Mouse (Mus musculus): ENCODE measurements around the gene Prtn3. TPM values are rescaled to one million over a fixed set of nuclear protein-coding genes. Genes with fewer than 3 reads are reported as not detected.
A peak's percentile ranks its signal among the peaks of the same experiment; 100 is the strongest.

Prtn3 gene
- polyA plus RNA-seq, 1 experiment: not detected

DNA sequence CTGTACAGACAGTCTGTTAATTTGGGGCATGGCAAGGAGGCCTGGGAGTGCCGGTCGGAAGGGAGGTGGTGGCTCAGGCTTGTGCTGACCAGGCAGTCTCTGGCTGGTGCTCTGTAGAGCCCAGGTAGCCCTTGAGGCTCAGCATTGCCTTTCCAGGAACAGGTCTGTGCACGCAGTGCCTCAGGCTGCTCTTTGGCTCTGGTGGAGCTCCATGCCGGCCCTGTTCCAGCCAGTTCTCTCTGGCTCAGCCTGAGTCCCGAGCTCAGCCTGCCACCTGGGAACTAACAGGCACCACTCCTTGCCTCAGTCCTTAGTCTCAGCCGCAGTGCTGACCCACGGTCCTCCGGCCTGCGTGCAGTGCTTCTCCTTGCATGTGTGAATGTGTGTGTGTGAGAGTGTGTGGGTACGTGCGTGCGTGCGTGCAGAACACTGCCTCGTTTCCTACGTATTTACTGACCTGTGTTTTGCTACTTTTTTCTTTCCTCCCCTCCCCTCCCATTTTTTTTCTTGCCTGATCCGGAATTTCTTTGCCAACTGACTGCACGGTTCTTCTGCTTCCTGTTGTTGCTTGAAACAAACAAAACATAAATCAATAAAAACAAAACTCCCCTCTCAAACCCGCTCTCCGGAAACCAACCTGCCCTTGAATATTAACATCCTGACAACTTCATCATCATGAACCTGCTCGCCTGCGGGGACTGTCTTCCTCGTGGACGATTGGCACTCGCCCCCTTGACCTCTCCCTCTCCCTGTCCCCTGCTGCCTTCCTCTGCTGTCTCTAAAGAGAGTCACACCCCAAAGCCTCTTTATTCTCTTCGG is 12.8 kb upstream of the Prtn3 start:
- no peak overlapping the region for H3K4me3 ChIP-seq (ENCODE audit: insufficient read depth, low read length)
- TF ChIP-seq CTCF (IDR thresholded peaks at IDR 0.05; ENCODE audit: low read depth, low read length): no peak
- no peak for TF ChIP-seq POLR2A (IDR thresholded peaks at IDR 0.05; ENCODE audit: borderline replicate concordance, low read depth, low read length)
- H3K27ac ChIP-seq (ENCODE audit: insufficient read depth, low read depth, low read length): no peak overlapping the region
- peaks cover 9% of the 10 kb centered on the region for H3K4me1 ChIP-seq (ENCODE audit: control insufficient read depth, insufficient read depth, low read length)

DNA sequence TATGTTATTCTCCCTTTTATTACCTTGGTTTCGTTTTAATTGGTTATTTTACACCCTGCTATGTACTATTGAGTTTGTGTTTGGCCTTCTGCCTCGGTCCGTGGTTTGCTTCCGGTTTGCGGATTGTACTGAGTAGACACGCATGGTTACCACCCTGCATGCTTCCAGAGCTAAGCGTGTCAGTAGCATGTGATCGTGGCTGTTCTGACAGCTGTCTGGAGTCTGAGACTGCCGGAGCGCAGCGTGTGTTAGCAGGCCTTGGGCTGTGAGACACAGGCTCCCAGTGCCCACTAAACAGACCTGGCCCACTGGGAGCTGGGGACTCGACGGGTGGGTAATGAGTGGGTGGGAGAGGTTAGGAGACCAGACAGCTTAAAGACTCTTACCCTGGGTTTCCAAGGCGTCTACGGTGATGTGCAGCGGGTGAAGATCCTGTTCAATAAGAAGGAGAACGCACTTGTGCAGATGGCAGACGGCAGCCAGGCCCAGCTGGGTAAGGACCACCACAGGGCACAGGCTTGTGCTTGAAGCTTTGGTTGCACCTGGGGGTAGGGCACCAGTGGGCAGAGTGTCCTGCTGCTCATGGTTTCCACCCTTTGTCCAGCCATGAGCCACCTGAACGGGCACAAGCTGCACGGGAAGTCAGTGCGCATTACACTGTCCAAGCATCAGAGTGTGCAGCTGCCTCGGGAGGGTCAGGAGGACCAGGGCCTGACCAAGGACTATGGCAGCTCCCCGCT is 12.1 kb upstream of the Prtn3 start:
- H3K4me1 ChIP-seq (ENCODE audit: control insufficient read depth, insufficient read depth, low read length): peaks cover 9% of the 10 kb centered on the region
- no peak overlapping the region for H3K27ac ChIP-seq (ENCODE audit: insufficient read depth, low read depth, low read length)
- TF ChIP-seq POLR2A (IDR thresholded peaks at IDR 0.05; ENCODE audit: borderline replicate concordance, low read depth, low read length): no peak
- TF ChIP-seq CTCF (IDR thresholded peaks at IDR 0.05; ENCODE audit: low read depth, low read length): no peak
- H3K4me3 ChIP-seq (ENCODE audit: insufficient read depth, low read length): no peak overlapping the region

DNA sequence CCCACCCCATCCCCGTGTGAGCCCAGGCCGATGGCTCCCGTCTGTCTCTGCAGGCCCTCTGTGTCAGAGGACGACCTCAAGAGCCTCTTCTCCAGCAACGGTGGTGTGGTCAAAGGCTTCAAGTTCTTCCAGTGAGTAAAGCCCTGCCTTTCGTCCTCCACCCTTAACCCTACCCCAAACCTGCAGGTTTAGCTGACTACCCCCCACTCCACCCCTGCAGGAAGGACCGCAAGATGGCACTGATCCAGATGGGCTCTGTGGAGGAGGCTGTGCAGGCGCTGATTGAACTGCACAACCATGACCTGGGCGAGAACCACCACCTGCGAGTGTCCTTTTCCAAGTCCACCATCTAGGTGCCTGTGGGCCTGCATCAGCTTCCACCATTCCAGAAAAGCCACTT is 11.4 kb upstream of the Prtn3 start:
- Histone ChIP-seq H3K4me1 (ENCODE audit: control insufficient read depth, insufficient read depth, low read length) (peaks cover 7% of the 10 kb centered on the region), H3K27ac (ENCODE audit: insufficient read depth, low read depth, low read length) (no peak overlapping the region), H3K4me3 (ENCODE audit: insufficient read depth, low read length) (no peak overlapping the region)
- no peak for TF ChIP-seq POLR2A (IDR thresholded peaks at IDR 0.05; ENCODE audit: borderline replicate concordance, low read depth, low read length)
- no peak for TF ChIP-seq CTCF (IDR thresholded peaks at IDR 0.05; ENCODE audit: low read depth, low read length)

DNA sequence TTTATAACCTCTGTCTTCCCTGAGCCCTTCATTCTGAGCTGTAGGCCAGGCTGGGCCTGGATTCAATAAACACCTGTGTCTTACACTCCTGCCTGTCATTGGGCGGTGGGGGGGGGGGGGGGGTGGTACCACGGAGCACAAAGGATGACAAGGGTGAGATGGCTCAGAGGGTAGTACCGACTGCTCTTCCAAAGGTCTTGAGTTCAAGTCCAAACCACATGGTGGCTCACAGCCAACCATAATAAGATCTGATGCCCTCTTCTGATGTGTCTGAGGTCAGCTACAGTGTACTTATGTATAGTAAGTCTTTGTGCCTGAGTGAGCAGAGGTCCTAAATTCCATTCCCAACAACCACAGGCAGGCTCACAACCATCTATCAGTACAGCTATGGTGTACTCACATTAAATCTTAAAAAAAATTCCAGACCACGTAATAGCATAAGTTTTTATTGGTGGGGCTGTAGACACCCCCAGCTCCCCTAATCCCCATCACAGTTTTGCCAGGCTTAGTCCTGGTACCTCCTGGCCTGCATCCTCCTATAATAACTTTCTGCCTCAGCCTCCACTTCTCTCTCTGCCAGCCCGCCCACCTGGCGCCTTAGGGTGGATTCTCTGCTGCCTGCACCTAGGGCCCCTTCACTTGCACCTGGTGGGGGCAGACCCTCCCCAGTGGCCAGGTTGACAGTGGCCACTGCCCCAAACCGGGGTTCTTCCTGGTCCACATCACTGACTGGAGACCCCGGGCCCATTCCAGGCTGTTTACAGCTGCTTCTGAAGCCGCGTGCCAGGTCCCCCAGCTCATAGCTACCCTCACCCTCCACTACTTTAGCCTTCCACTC is 9.7 kb upstream of the Prtn3 start:
- H3K4me3 ChIP-seq (ENCODE audit: insufficient read depth, low read length): no peak overlapping the region
- H3K27ac ChIP-seq (ENCODE audit: insufficient read depth, low read depth, low read length): no peak overlapping the region
- no peaks in the 10 kb centered on the region for H3K4me1 ChIP-seq (ENCODE audit: control insufficient read depth, insufficient read depth, low read length)
- TF ChIP-seq POLR2A (IDR thresholded peaks at IDR 0.05; ENCODE audit: borderline replicate concordance, low read depth, low read length) (no peak), CTCF (IDR thresholded peaks at IDR 0.05; ENCODE audit: low read depth, low read length) (no peak)

DNA sequence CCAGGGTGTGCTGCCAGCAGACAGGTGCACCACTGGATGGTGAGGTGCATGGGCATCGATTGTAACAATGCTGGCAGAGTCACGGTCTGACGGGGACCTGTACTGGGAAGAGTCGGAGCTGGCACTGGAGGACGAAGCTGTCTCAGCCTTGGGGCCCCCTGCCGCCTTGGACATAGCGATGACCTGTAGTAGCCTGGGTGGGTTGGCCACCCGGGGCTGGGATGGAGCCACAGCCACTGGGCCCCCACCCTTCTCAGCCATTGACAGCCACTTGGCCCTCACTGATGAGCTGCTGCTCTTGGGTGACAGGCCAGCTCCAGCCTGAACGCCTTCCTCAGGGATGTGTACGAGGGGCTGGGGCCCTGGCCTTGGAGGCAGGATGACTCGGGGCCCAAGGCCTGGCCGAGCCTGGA is 9.1 kb upstream of the Prtn3 start:
- TF ChIP-seq CTCF (IDR thresholded peaks at IDR 0.05; ENCODE audit: low read depth, low read length) (no peak), POLR2A (IDR thresholded peaks at IDR 0.05; ENCODE audit: borderline replicate concordance, low read depth, low read length) (no peak)
- Histone ChIP-seq H3K27ac (ENCODE audit: insufficient read depth, low read depth, low read length) (no peak overlapping the region), H3K4me3 (ENCODE audit: insufficient read depth, low read length) (no peak overlapping the region), H3K4me1 (ENCODE audit: control insufficient read depth, insufficient read depth, low read length) (no peaks in the 10 kb centered on the region)

DNA sequence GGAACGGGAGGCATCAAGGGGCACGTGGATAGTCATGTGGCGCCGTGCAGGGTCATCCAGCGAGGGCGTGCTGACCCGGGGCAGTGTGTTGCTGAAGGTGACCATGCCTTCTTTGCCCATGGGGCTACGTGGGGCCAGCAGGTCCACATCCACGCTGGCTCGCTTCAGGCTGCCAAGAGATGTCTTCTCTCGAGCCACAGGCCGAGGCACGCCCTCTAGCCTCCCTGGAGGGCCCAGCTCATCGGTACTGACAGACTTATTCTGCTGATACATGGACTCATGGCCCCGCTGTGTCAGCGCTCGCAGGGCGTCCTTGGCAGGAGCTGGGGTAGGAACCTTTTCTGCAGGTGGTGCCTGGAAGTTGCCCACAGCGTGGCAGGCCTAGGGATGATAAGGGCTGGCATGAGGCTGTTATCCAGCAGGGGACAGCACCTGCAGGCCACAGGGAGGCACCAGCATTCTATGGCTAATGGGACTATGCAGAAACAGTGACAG is 8.4 kb upstream of the Prtn3 start:
- Histone ChIP-seq H3K4me3 (ENCODE audit: insufficient read depth, low read length) (no peak overlapping the region), H3K4me1 (ENCODE audit: control insufficient read depth, insufficient read depth, low read length) (no peaks in the 10 kb centered on the region), H3K27ac (ENCODE audit: insufficient read depth, low read depth, low read length) (no peak overlapping the region)
- TF ChIP-seq CTCF (IDR thresholded peaks at IDR 0.05; ENCODE audit: low read depth, low read length) (peak; percentile 28; the same call in 1 of the 2 replicates), POLR2A (IDR thresholded peaks at IDR 0.05; ENCODE audit: borderline replicate concordance, low read depth, low read length) (no peak)

DNA sequence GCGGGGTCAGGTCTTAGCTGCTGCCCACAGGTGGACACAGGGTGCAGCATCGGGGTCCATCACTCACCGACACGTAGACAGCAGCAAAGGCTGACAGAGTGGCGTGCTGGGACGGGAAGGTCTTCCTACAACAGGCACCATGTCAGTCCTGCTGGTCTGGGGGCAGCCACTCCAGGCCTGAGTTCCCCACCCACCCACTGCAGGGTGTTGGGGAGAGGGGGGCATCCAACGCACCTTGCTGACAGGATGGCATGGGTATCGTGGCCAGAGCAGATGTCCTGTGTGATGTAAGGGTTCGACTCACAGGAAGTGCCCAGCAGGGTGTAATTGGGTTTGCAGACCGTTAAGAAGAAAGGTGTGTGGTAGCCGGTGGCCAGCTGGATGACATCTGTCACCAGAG is 7.7 kb upstream of the Prtn3 start:
- no peak overlapping the region for H3K27ac ChIP-seq (ENCODE audit: insufficient read depth, low read depth, low read length)
- TF ChIP-seq CTCF (IDR thresholded peaks at IDR 0.05; ENCODE audit: low read depth, low read length) (no peak), POLR2A (IDR thresholded peaks at IDR 0.05; ENCODE audit: borderline replicate concordance, low read depth, low read length) (no peak)
- H3K4me1 ChIP-seq (ENCODE audit: control insufficient read depth, insufficient read depth, low read length): no peaks in the 10 kb centered on the region
- H3K4me3 ChIP-seq (ENCODE audit: insufficient read depth, low read length): no peak overlapping the region

DNA sequence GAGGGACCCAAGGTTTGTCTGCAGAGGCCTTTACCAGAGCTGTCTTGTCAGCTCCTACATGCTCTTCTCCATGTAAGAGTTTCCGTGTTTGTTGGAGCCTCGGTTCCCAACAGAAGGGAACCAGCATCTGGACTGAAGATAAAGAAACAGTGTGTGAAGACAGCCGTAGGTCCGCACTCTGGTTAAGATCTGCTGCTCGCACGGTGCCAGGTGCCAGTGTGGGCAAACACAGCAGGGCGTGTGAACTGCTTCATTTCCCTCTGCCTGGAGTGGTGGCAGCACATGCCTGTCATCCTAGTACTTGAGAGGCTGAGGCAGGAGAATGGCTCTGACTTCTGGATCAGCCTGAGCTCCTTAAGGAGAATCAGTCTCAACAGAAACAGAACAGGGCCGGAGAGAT is 2.4 kb upstream of the Prtn3 start:
- Histone ChIP-seq H3K4me3 (ENCODE audit: insufficient read depth, low read length) (no peak overlapping the region), H3K27ac (ENCODE audit: insufficient read depth, low read depth, low read length) (no peak overlapping the region), H3K4me1 (ENCODE audit: control insufficient read depth, insufficient read depth, low read length) (peaks cover 5% of the 10 kb centered on the region)
- TF ChIP-seq CTCF (IDR thresholded peaks at IDR 0.05; ENCODE audit: low read depth, low read length) (no peak), POLR2A (IDR thresholded peaks at IDR 0.05; ENCODE audit: borderline replicate concordance, low read depth, low read length) (no peak)

DNA sequence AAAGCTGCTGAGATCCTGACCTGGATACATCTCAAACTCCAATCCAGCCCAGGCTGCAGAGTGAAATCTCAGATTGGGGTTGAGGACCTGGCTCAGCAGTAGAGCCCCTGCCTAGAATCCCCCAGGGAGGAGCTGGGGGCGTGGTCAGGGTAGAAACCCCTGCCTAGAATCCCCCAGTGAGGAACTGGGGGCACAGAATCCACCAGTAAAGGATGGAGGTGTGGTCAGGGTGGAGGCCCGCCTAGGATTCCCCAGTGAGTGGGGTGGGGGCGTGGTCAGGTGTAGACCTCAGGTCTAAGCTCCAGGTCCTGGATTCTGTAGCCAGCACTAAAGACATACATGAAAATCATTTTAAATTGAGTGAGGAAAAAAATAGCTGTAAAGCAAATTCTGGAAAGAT is 1.4 kb upstream of the Prtn3 start:
- Histone ChIP-seq H3K4me1 (ENCODE audit: control insufficient read depth, insufficient read depth, low read length) (peaks cover 11% of the 10 kb centered on the region), H3K4me3 (ENCODE audit: insufficient read depth, low read length) (no peak overlapping the region), H3K27ac (ENCODE audit: insufficient read depth, low read depth, low read length) (no peak overlapping the region)
- TF ChIP-seq CTCF (IDR thresholded peaks at IDR 0.05; ENCODE audit: low read depth, low read length) (no peak), POLR2A (IDR thresholded peaks at IDR 0.05; ENCODE audit: borderline replicate concordance, low read depth, low read length) (no peak)
